ENCODE assay signal across 8 mouse cellular contexts in genomic region chr14:49493793-49494192, GRCm38 (mm10). TPM values are rescaled to one million over a fixed set of nuclear protein-coding genes. Genes with fewer than 3 reads are reported as not detected.
A peak's percentile ranks its signal among the peaks of the same experiment; 100 is the strongest.
DNase-seq lines count a peak whose midpoint lies in the region.
"Had no signal": no experiment of that assay in that cellular context is flagged by ENCODE, and none has a peak within 500 bp of the region (broad histone marks: within the 10 kb centered on the region; RNA-seq: fewer than 3 reads in every experiment).

No protein-coding gene starts in this region.

- DNase-seq in right cerebral cortex, adult 2 months (ENCODE audit: low spot score in 2 of 2), result peak; percentile 50 to 59
- DNase-seq in right cerebral cortex, postnatal 14 days, result no peak
- DNase-seq in cerebellum, adult 9-11 months, result peak; percentile 79
- peak; percentile 16 for DNase-seq in heart, postnatal 4 days
- DNase-seq in telencephalon, adult 2 months (ENCODE audit: low read depth, low spot score), result peak; percentile 82
- DNase-seq in retina, postnatal 1 day, result no peak
- DNase-seq in ovary, postnatal 14 days (ENCODE audit: low spot score), result no peak
- DNase-seq: lung, embryonic 14.5 days had no signal

RNA-seq across cellular contexts. Expression of gene Slc35f4, which starts 32.1 kb away (rescaled TPM):
- total RNA-seq in heart, postnatal 4 days (2021), result not detected

Comparison
In these comparisons a context has a peak if more than half of its experiments do, and no peak if none do; other contexts are left out.
1. DNase-seq: peak in right cerebral cortex, adult 2 months (2 of 2), cerebellum, adult 9-11 months (single experiment), heart, postnatal 4 days (single experiment) and telencephalon, adult 2 months (single experiment); none in right cerebral cortex, postnatal 14 days (single experiment), retina, postnatal 1 day (single experiment) and ovary, postnatal 14 days (single experiment).